Mouse (Mus musculus) CD4-positive, CD25-positive, alpha-beta regulatory T cell, adult 4 months (primary cell): ENCODE data around the gene Trappc6a. TPM values are rescaled to one million over a fixed set of nuclear protein-coding genes. Genes with fewer than 3 reads are reported as not detected.
A peak's percentile ranks its signal among the peaks of the same experiment; 100 is the strongest.

Experiments used
- ATAC-seq: one replicate; pipeline ENCODE4 v1.8.0; 2017
- polyA plus RNA-seq, 2 experiments: library from polyadenylated mRNA; unstranded; fragments of 100-300 nt; shearing (Covaris generic); gene quantifications; one replicate each; pipeline ENCODE4 v1.2.1; 2017

Gene Trappc6a
- polyA plus RNA-seq, 2 experiments from 2014 or later: 45.8 to 50.7 TPM

DNA sequence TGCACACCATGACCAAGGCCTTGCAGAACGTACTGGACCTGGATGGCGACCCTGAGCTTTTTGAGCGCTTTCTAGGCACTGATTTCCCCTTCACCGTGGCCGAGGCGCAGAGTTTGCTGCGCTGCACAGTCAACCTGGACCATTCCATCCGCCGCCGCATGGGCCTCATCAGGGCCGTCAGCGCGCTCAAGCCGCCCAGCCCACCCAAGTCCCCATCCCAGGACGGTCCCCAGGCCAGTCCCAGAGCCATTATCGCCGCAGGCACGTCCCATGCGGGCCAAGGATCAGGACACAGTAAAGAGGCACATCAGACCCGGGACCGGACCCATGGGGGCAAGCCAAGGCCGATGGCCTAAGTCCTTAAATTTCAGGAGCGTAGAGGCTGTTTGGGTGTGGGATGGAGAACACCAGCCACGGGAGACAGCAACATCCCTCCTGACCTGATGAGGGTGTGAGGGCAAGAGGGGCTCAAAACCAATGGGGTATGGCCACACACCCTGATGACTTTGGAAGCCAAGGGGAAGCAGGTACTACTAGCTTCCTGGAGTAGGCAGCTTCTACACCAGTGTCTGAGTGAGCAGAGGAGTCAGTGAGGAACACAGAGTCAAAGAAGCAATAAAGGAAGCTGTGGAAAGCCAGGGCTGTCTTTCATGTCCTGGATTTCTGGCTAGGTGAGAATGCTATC, 16.4 kb downstream of the Trappc6a start:
- no peak for ATAC-seq

DNA sequence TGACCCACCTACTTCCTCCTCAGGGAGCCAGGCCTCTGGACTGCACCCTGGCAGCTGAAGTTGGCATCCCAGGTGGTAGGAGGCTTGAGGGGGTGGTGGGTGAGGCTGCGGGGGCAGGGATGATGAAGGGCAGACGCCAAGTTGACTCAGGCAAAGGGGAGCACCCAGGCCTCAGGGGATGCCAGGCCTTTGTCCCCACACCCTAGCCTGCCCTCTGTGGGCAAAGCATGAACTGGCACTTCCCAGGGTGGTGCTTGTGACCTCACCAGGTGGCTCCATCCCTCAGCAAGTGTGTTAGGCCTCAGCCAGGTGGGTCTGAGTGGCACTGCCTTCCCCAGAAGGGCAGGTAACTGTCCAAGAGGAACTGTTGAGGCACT, 16.9 kb downstream of the Trappc6a start:
- ATAC-seq: no peak

DNA sequence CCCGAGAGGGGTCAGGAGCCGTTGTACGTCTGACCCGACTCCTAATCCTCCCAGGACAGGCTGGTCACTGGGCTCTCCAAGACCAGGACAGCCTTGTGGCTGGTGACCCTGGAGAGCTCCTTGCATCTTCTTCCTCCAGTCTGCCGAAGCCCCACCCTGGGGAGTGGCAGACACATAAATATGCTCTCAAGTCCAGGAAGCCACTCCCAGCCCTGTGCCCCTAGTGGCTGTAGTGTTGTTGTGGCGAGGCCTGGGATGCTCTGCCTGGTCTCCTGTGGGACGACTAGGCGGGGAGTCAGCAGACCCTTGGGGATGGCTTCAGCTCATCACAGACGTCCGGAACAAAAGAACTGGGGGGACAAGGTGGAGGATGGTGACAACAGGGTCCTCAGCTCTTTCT, 22.9 kb downstream of the Trappc6a start:
- no peak for ATAC-seq

DNA sequence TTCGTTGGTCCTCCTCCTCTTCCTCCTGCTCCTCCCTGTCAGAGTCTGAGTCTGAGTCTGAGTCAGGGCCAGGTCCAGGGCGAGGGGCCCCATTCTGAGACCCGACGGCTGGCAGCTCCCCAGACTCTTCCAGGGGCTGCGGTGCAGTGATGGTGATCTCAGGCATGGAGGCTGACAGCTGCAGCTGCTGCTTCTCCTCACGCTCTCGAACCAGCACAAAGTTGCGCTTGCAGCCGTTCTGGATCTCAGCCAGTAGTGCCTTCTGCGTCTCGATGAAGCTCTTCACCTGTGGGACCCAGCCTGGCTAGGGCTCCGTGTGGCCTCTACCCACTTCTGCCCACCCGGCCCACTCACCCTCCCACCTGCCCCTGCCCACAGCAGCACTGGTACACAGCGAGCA, 24.0 kb downstream of the Trappc6a start:
- ATAC-seq: no peak

DNA sequence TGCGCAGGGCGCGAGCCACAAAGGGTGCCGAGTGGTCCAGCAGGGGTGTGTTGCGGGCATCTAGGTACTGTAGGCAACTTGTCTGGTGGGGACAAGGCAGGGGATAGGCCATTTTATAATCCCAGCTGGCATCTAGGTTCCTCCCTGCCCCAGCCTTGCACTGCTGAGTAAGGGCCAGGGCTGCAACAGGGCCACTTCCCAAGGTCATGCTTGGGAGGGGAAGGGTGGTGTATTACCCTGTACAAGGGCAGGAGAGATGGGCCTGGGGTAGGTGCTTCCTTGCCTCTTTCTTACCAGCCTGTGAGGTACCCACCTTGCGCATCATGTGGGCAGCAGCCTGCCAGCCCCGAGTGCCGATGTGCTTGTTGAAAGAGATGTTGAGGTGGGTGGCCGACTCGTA, 26.5 kb downstream of the Trappc6a start:
- ATAC-seq: no peak

DNA sequence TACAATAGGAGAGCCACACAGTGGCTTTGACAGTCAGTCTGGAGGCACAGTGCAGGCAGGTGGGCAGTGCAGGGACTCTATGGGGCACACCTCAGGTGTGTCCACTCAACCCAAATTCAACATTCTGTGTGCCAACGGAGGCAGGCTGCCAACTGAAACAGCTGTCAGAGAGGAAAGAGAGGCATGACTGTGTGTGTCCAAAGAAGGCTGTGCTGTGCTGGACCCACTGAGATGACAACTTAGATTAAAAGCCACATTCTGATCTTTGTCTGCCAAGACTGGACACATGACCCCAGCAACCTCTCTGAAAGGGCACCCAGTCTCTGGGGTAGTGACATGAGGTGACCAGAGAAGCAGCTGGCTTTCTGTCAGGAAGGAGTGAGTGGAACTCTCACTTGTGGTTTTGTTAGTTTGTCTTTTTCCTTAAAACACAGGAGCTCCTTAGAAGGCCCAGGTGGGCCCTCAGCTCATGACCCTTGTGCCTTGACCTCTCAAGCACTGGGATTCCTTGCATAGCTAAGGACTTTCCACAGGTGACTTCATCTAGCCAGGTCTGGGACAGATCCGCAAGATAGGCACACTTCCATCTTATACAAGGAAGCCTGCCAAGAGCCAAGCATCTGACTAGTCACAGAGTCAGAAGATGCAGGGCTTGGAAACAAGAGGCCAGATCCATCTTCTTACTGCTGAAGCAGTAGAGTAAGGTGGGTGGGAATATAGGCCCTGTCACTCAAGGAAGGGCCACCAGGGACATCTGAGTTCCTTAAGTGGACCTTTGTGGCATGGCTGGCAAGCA, 32.8 kb downstream of the Trappc6a start:
- ATAC-seq: no peak

DNA sequence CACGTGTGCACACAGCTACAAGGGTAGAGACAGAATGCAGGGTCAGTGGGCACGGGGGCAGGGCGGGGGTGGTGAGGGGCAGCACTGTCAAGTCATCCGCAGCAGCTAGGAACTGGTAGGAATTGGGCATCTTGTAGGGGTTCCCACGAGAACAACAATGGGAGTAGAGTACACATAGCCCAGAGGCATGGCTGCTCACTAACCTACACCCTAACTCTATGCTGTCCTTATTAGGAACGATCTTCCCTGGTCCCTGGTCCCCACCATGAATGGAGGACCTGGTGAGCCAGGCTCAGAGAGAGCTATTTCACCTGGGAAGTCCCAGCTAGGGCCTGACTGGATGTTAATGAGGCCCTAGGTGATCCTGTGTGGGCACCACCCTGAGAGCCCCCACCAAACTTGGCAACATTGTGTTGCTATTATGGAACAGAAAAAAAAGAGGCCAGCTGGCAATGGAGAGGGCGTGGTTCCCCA, 33.5 kb downstream of the Trappc6a start:
- no peak for ATAC-seq

DNA sequence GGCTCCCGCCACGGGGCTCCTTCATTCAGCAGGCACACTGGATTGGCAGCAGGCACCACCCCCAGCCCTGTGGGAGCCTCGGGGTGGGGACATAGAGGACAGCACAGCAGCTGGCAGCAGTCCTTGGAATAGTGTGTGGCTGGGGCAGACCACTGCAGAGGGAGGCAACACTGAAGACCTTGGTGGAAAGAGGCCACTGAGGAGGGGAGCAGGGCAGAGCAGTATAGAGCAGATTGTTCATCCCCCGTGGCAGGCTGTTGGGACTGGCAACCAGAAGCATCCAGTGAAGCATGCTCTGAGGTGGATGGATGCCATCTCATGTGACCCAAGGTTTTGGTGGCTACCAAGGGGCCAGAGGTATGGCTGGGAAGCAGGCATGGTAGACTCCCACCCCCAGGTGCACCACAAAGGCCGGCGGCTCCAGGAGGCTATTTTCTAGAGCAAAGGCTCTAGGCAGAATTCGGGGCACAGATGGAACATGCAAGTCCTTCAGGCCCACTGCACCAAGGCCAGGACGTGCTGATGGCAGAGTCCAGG, 34.0 kb downstream of the Trappc6a start:
- no peak for ATAC-seq

DNA sequence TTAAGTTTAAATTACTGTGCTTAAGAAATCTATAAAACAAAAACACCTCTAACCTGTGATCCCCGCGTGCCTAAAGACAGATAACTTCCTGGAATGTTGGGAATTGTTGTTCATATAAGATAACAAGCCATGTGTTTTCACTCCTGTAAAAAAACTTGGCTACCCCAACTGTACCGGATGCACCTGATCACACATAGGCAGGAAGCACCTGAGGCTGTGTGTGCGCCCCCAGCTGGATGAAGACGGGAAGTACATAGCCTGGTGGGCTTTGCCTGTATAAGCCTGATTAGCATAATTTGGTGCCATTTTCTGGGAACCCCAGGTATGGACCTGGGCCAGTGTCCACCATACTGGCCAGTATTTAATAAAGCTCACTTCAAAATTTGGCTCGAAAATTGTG, 35.4 kb downstream of the Trappc6a start:
- ATAC-seq: peak; percentile 75

DNA sequence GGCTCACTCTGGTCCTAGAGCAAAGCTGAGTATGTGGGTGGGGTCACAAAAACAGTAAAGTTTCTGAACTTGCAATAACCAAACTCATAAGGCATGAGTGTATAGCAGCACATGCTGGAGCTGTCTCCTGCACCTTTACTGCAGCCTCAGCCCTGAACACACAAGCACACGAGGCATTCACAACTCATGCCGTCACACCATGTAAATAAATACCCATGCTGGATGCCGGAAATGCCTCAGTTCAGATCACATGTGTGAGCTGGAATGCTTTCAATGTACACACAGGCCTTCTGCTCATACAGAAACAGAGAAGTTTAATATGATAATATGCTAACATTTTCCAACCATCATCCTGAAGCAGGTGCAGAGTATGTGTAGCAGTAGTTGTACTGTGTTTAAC, 37.8 kb downstream of the Trappc6a start:
- ATAC-seq: no peak

DNA sequence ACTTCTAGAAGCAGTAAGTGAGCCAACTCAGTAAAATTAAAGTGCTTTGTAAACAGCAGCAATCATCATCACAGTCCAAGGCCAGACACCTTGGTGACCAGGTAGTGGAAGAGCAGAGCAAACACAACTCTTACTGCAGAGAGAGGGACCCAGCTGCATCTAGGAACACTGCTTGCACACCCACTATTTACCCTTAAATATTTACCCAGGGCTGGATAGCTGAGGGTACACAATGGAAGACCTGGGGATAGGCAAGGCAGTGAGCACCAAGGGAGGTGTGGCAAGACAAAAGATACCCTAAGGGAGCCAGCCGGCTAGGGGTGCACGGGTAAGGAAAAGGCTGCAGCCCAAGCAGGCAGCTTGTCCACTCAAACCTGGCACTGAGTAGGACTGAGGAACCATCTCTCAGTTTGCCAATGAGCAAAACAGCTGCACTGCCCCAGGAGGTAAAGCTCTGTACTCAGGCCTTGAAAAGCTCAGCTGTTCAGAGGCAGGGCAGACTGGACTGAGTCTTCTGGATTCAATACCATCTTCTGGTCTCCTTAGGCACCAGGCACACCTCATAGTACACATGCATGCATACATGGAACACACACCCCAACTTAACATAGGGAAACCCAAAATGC, 39.3 kb downstream of the Trappc6a start:
- no peak for ATAC-seq

DNA sequence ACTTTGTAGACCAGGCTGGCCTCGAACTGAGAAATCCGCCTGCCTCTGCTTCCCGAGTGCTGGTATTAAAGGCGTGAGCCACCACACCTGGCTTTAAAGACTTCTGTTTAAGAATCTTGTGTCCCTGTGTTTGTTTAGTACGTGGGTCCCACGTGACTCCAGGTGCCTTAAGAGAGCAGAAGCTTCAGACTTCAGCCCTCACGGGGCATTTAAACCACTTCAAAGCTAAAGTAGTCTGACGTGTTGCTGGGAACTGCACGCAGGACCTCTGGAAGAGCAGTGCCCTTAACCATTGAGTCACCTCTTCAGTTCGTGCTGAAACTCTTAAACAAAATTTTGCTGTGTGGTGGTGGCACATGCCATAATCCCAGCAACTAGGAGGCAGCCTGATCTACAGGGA, 41.2 kb downstream of the Trappc6a start:
- ATAC-seq: no peak

DNA sequence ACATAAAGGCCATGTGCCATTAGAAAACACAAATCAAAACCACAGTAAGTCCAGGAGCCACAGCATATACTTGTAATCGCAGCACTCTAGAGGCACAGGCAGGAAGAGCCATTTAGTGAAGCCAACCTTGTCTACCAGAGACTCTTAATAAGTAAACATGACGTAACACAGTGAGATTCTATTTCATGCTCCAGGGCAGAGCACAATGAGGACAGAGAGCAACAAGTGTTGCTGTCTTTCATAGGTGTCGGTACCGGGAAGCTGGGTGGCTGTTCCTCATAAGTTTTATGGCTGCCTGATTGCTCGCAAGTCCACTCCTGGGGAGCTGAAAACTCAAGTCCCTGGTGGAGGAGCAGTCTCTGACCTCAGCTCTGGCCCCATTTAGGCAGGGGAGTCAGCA, 43.4 kb downstream of the Trappc6a start:
- ATAC-seq: no peak

DNA sequence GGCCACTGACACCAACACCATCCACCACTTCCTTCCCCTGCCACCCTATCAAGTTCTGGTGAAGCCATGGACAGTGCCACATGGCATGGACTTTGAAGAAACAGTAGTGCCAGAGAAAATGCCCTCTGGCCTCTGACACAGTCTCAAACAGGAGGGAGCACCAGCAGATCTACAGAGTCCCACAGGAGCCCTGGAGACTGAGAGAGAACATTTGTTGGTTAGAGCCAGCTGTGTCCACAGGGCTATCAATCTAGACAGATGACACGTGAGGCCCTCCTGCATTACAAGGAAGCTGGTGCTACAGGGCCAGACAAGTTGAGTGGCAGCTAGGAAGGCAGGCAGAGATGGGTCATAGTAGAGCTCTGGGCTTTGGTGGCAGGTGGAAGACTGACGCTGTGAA, 44.2 kb downstream of the Trappc6a start:
- ATAC-seq: no peak

DNA sequence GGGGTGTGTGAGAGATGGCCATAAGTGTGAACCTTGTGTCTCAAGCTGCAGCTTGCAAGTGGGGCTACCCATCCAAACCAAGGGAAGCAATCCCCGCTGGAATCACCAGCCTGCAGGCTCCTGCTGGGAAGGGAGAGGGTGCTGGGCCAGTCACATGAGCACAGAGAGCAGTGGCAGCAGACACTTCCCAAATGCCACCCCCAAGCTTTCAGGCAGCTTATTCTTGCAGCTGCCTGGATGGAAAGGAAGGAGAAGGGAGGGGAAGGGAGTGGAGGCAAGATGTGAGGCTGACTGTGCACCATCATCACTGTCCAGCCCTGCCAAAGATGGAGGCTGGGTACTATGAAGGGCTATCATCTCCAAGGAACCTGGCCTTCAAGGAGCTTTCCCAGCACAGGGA, 46.0 kb downstream of the Trappc6a start:
- no peak for ATAC-seq

DNA sequence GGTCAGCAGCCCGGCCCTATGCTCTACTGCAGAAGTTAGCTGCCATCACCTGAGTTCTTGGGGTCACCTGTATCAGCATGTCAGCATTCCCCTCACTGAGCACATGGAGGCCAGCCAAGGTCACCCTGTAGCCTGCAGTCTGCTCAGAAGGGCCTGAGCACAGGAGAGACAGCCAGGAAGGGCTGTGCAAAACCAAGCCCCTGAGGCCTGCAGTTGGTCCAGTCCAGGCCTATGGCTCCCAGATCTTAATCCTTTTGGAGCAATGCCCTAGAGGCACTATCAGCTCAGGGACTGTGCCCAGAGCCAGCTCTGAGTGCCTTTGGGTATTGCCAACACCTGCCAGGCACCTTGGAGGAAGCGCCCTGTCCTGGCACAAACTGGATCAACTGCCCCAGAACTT, 48.9 kb downstream of the Trappc6a start:
- no peak for ATAC-seq

DNA sequence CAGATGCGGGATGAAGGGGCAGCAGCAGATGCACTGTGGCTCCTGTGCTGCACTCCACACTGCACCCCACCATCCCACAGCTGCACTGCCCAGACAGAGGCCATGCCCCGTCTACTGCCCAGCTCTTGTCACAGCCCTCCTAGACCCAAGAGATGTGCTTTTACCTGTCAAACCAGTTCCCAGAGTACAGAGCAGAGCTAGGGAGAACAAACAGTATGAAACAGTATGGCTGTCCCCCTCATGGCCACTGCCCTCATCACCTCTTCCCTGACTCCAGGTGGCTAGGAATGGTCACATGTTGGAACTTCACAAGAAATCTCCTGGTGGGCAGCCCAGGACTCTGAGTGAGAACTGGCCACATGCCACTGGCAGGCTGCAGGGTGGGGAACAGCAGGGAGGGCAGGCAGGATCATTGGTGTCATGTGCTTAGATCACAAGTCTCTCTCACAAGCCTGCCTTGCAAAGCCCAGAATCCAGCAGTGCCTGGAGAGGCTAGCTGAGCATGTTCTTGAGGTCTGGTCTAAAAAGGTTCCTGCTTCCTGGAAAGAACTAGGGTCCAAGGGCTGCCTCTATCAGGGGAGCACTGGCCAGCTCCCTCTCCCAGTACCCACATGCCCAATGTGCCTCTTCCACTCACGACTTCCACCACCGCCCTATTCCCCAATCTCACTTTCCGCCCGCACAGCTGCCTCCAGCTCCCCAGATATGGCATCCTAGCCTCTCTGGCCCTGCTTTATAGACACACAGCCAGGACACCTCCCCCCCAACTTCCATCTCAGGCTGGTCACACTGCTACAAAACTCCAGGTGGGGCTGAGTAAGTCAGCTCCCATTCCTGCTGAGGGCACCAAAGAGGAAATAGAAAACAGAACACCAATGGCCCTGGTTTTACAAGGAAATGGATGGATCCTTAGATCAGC, 50.0 kb downstream of the Trappc6a start:
- no peak for ATAC-seq

DNA sequence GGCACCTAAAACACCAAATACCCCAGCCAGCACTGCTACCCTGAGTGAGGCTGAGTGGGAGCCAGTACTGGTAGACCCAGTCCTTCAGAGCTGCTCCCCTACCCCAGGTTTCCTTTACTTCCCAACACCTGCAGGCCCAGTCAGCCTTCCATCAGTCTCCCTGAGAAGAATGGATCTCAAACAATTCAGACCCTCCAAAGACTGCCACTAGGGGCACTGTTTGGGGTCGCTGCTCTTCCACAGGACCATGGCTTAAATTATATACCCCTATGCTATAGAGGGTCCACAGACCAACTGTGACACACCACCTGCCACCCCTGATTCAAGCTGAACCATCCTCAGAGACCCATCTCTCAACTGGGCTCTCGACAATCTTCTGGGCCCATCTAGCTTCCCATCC, 50.8 kb downstream of the Trappc6a start:
- no peak for ATAC-seq

DNA sequence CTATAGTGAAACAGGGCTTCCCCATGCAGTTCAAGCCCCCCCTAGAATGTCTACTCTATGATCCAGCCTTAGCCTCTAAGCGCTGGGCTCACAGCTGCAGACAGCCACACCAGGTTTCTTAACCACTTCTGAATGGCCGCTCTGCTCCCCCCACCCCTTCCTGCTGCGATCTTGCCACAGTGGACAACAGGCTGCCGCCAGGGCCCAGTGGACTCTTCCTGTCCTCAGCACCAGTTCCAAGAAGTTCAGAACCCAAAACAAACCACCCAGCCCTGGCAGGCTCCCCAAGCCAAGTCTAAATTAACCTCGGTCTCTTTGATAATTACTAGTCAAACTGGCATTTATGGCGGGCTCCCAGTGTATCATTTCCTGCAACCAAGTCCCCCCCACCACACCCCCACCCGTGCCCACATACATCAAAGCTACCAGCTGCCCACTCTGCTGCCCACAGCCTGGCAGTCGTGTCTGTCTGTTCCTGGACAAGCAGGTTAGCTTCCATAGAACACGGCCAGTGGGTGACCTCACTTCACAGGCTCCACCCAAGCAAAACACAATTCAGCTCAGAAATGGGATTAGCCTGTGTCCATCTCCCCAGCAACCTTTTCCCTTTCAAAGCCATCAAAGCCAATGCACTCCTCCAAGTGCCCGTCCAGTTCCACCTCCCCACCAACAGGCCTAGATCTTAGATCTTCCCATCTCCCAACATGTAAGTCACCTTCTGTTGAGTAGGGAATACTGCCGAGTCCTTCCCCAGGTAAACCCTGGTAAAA, 52.5 kb downstream of the Trappc6a start:
- ATAC-seq: no peak

DNA sequence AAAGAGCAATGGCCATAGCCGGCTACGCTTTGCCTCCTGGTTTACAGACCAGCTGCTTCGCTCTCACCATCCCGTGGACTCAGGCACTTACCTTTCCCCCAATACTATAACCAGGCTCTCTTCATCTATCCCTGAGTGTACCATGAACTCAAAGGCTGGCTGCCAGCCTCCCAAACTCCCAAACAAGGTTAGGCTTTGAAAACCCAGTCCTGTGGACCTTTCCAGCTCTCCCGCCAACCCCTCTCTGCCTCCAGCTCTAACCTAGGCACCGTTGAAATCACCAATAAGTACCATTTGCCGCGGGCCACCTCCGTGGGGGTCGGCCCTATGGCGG, 53.2 kb downstream of the Trappc6a start:
- ATAC-seq: no peak

DNA sequence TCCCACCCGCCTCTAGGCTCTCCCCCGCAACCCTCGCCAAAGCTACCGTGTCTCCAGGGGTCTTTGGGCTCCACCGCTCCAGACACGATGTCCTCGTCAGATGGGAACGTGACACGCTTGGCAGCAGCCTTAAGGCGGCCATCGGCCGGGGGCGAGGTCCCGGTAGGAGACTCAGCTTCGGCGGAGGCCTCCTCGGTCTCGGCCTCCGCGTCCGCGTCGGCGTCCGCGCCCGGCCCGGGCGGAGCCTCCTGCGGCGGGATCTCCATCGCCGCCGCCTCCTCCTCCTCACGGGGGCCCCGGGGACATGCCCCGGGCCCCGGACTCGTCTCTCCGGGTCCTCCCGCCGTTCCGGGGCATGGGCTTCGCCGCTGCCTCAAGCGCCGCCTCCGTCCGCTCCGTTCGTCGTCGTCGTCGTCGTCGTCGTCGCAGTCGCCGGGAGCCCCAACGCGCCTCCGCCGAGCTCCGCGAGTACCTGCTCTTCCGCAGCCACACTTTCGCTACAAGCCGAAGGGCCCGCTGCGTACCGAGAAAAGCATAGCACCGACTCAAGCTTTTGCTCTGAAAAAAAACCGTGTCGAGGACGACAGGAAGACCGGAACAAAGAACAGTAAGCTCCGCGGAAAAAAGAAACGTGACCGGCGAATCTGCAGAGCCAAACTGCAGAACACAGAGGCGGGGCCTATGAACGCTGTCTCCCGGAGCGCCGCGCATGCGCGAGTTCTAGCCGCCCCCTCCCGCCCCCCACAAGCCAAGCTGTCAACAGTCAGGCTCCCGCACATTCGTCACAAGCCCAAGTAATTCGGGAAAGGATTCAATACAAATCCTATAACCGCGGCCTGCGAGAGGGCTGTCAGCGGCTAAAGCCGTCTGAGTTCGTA, 53.8 kb downstream of the Trappc6a start:
- peak; percentile 83 for ATAC-seq
